Mouse (Mus musculus) heart, adult 18-20 months (tissue): ENCODE results near the gene Limch1. TPM values are rescaled to one million over a fixed set of nuclear protein-coding genes. Genes with fewer than 3 reads are reported as not detected.

Experiments
- DNase-seq, 2 experiments: peaks; one replicate each; pipeline ENCODE4 v3.0.0; 2021 to 2022; ENCODE audit warnings: mixed read lengths in 1 of 2
- total RNA-seq, 2 experiments: library from RNA; stranded (reverse); gene quantifications; 2 replicates each; pipeline ENCODE4 v1.2.3; 2021

The Limch1 gene
- total RNA-seq, 2 experiments from 2014 or later = 237 to 240 TPM

GRCm38 (mm10) chr5:66746761-66747160, 1.1 kb downstream of the Limch1 start:
- no peak for DNase-seq

- DNase-seq = peak; percentile 43 to 54
These were observed 2.3 kb downstream of the Limch1 start for GRCm38 (mm10) chr5:66747761-66748430.

- DNase-seq = peak; percentile 58 to 69
These were observed 3.0 kb downstream of the Limch1 start for GRCm38 (mm10) chr5:66748448-66749115.

GRCm38 (mm10) chr5:66750641-66751040, 5.0 kb downstream of the Limch1 start:
- DNase-seq = peak; percentile 46 to 53

- no peak for DNase-seq
These were observed 5.8 kb downstream of the Limch1 start for GRCm38 (mm10) chr5:66751332-66751980.

GRCm38 (mm10) chr5:66753620-66754019, 8.0 kb downstream of the Limch1 start:
- DNase-seq = peak; percentile 51 to 57

GRCm38 (mm10) chr5:66756821-66757705, 11.4 kb downstream of the Limch1 start:
- DNase-seq = no peak

GRCm38 (mm10) chr5:66757706-66758237, 12.1 kb downstream of the Limch1 start:
- no peak for DNase-seq

GRCm38 (mm10) chr5:66759354-66759753, 13.7 kb downstream of the Limch1 start:
- DNase-seq = no peak

- DNase-seq = peak in 1 of 2 experiments; percentile 71
These were observed 15.1 kb downstream of the Limch1 start for GRCm38 (mm10) chr5:66760747-66761146.

GRCm38 (mm10) chr5:66762006-66762405, 16.4 kb downstream of the Limch1 start:
- DNase-seq = peak in 1 of 2 experiments; percentile 49

GRCm38 (mm10) chr5:66764129-66764528, 18.5 kb downstream of the Limch1 start:
- no peak for DNase-seq

GRCm38 (mm10) chr5:66765911-66766310, 20.3 kb downstream of the Limch1 start:
- no peak for DNase-seq

- DNase-seq = no peak
These were observed 22.4 kb downstream of the Limch1 start for GRCm38 (mm10) chr5:66768034-66768433.

- DNase-seq = no peak
These were observed 23.4 kb downstream of the Limch1 start for GRCm38 (mm10) chr5:66769070-66769469.

- DNase-seq = no peak
These were observed 23.9 kb downstream of the Limch1 start for GRCm38 (mm10) chr5:66769558-66769957.

- DNase-seq = no peak
These were observed 32.5 kb downstream of the Limch1 start for GRCm38 (mm10) chr5:66777999-66778710.

- DNase-seq = no peak
These were observed 34.7 kb downstream of the Limch1 start for GRCm38 (mm10) chr5:66780371-66780770.

GRCm38 (mm10) chr5:66781507-66781906, 35.9 kb downstream of the Limch1 start:
- DNase-seq = no peak

- no peak for DNase-seq
These were observed 37.2 kb downstream of the Limch1 start for GRCm38 (mm10) chr5:66782851-66783250.
